Mouse (Mus musculus): ENCODE measurements around the gene Adgrl1.

Adgrl1 gene

DNA sequence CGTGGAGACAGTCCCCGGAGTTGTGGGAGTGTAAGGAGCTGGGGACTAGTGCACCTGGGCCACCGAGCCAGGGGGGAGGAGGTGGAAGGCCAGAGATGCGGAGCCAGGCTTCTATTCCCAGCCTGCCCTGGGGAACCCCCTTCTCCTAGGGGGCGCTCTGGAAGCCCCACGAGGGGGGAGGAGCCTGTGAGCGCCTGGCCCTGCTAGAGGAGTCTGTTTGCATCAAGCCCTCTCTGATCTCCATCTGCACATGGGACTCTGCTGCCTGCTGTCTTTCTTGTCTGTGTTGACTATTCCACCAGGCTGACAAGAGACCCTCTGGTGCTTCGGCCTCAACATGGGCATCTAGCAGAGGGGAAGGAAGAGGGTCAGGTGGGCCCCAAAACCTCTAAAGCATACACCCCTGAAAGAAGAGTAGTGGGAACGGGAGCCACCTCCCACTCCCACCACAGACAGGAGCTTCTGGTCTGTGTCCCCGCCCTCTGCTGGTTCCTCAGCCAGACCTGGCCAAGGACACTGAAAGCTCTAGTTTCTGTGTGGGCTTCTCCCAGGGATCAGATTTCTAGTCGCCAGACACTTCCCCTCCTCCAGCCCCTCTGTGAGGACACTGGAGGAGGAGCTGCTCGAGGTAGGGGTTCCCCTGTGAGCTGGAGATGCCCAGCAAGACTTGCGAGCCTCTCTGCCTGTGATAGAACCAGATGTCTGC is 3.2 kb downstream of the Adgrl1 start:
- DNase-seq: no peak

DNA sequence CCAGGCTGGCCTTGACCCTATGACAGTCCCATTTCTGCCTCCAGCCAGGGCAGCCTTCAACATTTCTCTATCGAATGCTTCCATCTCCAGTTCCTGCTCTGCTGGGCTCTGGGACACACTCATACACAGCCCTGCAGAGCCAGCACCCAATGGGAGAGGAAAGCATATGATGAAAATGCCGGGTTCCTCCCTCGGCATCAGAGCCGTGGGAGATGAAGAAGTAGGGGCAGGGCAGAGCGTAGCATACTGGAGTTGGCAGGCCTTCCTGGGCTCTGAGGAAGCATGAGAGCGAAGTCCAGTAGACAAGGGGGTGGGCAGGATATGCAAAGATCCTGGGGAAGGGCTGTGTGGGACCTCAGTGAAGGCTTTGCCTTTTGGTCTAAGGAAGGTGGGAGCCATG is 8.7 kb downstream of the Adgrl1 start:
- DNase-seq: no peak

DNA sequence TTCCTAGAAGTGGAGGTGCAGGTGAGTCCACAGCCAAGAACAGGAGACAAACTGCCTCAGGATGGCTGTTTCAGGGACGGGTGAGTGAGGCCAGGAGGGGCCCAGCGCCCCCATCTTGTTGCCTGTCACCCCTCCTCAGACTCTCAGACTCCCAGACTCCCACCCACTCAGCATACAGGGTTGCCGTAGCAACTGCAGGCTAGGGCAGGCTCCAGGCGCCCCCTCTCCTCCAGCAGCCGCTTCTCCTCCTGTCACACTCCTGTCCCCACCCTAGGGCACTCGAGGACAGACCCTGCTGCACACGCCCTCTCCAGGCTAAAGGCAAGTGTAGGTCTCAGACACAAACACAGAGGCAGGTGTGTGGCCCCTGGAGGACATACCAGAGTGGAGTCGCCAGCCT is 9.4 kb downstream of the Adgrl1 start:
- no peak for DNase-seq

DNA sequence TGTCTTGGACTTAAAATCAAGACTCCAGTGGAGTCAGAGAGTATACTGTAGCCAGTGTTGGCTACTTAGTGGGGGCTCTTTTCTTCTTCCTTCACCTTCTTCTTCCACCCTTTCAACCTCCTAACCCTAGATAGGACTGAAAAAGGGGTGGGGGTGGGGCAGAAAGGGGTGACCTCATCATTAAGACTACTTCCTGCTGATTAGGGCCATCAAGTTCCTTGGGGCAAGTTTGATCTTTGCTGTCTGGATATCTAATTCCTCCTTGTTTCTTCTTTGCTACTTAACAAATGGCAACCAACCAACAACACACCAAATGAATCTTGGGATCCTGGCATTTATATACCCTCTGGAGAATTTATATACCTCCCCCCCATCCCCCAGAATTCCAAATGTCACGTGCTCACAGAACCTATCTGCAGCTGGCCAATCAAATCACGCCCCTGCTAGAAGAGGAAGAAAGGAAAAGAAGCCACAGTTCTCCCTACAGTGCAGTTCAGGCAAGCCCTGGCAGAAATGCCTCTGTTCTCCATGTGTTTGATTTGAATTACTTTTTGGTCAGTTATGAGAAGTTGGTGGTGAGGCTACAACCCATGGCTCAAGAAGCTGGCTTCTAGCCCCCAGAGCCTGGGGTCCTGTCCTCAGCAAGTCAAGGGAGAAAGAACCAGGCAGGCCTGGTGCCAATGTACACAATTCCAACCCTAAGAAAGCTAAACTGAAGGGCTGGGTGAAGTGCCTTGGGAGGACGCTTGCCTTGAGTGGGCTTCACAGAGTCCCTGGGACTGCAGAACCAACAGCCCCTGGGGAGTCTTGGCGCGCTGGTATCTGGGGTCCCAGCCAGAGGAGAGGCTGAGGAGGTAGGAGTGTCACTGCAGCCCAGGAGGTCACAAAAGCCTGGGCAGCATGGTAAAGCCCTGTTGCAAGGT is 12.2 kb downstream of the Adgrl1 start:
- no peak for DNase-seq

DNA sequence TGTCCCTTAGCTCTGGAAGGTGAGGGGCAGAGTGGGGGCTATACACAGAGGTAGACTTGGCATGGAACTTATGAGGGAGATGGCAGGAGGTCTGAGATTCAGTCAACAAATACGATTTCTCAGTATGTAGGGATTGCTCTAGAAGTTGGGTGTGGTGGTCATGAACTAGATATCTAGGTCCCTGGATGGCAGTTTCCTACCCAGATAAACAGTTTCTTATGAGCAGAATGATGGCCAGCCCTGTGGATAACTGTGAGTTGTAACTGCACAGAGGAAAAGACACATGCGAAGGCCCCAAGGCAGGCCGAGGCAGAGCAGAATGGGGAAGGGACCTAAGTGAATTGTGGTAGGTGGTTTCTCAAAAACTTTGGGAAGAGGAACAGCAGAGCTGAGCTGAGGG is 14.3 kb downstream of the Adgrl1 start:
- no peak for DNase-seq

DNA sequence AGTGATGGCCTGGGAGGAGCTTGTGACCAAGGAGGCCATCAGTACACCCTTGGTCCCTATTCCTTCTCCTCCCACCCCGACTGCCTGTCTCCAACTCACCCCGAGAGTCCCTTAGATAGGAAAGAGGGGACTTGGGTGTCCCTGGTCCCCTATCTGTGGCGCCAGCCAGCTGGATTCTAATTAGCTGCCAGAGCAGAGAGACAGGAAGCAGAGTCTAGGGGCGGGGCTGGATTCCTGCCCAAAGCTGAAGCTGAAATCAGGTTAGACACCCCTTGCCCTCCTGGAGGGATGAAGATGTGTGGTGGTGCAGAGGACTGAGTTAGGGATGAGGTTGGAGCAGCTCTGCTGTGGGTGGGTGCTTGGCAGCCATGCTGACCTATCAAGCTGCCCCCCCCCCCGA is 15.0 kb downstream of the Adgrl1 start:
- no peak for DNase-seq

DNA sequence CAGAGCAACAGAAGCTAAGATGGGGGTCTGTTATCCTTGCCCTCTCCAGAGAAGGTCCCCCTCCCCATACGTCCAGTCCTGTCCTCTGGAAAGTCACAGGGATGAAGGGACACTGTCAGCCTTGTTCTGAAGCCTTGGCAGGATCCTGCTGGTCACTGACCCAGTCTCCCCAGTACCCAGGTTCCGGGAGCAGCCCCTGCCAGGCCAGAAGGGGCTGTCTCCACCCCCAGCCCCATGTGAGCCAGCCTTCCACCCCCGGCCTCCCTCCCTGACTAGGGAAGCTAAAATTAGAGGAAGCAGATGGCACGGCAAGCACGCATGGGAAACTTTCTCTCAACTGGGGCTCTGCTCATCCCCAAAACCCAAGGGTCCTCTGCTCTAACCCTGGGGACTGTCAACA is 16.1 kb downstream of the Adgrl1 start:
- no peak for DNase-seq

DNA sequence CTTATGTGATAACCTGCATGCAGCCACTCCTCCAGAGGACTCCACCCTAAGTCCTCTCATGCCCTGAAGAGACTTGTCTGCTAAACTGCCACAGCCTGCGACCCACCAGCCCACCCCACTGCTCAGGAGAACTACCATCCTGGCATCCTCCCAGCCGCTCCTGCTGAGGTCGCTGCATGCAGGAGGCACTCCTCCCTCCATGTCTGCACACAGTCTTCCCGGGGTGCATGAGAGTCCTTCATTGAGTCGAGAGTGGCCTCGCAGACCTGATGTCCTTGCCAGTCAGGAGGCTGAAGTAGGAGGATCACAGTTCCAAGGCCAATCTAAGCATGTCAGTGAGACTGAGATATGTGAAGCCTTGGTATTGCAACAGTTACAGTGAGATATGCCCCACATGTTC is 17.7 kb downstream of the Adgrl1 start:
- DNase-seq: no peak

DNA sequence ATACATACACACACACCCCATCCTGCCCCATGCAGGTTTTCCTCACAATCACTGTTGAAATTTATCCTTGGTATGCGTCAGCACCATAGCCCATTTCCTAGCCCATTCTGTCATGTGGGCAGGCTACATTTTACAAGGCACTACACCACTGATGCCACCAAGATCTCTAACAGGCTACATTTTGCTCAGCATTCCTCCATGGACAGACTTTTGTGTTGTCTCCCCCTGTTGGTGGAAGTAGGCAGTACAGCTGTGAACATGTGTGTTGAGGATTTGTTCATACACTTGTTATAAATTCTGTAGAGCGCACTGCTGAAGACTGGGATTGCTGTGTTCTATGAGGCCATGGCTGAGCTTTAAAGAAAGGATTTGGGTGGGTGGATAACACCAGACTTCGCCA is 21.7 kb downstream of the Adgrl1 start:
- peak; percentile 44 to 81 for DNase-seq

DNA sequence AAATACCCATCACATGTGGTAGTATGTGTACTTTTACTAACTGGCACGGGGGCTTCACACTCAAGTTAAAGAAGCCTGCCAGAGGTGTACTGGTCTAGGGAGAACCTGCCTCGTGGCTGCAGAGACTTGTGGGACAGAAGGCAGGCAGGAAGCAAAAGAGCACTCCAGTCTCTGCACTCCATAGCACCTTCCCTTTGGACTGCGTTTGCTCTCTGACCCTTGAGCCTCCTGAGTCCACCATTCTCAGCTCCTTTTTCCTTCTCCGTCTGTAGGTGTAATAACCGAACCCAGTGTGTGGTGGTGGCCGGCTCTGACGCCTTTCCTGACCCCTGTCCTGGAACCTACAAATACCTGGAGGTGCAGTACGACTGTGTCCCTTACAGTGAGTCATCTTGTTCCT is 22.8 kb downstream of the Adgrl1 start:
- peak in 1 of 2 experiments; percentile 24 for DNase-seq

DNA sequence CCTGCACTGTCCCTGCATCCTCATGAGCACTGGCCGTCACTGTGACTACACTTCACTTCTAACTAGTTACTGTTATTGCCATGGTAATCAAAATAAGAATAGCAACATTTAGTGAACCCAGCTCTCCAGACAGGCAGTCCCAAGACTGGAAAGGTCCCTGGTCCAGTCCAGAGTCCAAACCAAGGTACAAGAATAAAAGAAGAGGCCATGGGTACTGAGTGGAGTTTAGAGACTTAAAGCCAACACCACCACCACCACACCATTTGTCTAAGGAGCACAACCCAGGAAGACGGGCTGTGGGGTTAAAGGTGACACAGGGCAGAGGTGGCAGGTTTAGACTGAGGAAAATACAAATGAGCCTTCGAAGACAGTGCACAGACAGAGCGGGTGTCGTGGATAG is 24.7 kb downstream of the Adgrl1 start:
- DNase-seq: peak; percentile 53 to 63

DNA sequence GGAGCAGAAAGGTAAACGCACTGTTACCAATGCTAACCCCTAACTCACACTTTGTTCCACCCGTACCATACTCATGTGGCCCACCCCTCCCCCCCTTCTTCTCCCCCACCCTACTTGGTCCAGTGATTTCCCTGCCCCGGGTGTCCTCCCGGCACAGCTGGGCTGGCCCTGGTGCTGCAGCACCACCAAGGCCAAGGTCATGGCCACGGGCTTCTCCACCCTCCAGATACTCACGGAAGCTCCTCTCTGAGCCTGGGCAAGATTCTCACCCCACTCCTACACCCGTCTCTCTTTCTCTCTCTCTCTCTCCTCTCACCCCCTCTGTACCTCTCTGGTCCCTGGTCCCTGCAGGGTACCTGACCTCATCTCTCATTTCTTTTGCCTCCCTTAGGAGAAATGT is 26.4 kb downstream of the Adgrl1 start:
- no peak for DNase-seq

DNA sequence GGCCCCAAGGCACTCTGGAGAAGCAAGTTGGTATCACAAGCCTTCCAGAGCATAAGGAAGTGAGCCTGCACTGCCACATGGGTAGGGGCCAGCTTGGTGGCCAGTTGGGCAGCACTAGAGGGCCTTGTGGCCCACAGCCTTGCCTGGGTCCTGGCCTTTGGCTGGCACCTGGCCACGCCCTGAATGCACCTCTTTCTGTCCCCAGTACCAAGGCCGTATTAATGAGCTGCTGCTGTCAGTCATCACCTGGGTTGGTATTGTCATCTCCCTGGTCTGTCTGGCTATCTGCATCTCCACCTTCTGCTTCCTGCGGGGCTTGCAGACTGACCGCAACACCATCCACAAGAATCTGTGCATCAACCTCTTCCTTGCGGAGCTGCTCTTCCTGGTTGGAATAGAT is 34.3 kb downstream of the Adgrl1 start:
- DNase-seq: no peak

DNA sequence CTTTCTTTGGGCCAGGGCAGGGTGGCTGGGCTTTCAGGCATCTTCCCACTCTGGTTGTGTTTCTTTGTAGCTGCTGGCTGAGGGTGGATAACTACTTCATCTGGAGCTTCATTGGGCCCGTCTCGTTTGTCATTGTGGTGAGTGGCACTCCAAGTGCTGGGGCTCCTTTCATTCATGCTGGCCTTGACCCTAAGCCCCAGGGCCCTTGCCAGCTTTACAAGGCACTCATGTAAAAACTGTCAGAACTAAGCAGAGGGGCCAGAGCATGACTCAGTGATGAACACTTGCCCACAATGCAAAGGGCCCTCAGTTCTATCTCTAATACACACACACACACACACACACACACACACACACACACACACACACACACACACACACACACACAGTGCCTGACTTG is 35.1 kb downstream of the Adgrl1 start:
- DNase-seq: no peak

DNA sequence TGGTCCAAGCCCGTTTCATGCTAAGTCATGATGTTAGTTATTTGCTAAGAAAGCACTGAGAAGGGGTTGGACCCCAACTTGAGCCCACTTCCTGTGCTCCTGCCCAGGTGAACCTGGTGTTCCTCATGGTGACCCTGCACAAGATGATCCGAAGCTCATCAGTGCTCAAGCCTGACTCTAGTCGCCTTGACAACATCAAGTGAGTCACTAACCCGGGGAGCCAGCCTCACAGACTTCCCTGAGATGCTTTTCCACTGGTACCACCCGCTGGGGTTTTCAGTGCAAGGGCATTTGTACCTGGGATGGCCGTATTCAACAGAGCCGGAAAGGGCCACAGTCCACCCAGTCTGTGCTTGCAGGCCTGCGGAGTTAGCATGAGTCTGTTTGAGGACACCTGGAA is 35.5 kb downstream of the Adgrl1 start:
- DNase-seq: no peak

DNA sequence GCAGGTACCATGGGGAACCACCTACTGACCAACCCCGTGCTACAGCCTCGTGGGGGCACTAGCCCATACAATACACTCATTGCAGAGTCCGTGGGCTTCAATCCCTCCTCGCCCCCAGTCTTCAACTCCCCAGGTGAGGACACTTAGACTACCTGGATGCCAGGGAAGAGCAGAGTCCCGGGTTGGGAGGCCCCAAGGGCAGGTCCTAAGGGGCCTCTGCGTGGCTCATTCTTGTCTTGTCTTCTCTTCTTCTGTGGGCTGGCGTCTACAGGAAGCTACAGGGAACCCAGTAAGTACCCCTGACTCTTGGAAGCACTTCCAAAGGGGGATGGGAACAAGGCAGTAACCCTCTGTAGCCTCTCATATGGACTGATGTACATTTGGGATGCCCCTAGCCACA is 37.7 kb downstream of the Adgrl1 start:
- no peak for DNase-seq

DNA sequence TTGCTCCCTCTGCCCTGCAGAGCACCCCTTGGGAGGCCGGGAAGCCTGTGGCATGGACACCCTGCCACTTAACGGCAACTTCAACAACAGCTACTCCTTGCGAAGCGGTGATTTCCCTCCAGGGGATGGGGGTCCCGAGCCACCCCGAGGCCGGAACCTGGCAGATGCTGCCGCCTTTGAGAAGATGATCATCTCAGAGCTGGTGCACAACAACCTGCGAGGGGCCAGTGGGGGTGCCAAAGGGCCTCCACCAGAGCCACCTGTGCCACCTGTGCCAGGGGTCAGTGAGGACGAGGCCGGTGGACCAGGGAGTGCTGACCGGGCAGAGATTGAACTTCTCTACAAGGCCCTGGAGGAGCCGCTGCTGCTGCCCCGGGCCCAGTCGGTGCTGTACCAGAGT is 38.4 kb downstream of the Adgrl1 start:
- DNase-seq: no peak

DNA sequence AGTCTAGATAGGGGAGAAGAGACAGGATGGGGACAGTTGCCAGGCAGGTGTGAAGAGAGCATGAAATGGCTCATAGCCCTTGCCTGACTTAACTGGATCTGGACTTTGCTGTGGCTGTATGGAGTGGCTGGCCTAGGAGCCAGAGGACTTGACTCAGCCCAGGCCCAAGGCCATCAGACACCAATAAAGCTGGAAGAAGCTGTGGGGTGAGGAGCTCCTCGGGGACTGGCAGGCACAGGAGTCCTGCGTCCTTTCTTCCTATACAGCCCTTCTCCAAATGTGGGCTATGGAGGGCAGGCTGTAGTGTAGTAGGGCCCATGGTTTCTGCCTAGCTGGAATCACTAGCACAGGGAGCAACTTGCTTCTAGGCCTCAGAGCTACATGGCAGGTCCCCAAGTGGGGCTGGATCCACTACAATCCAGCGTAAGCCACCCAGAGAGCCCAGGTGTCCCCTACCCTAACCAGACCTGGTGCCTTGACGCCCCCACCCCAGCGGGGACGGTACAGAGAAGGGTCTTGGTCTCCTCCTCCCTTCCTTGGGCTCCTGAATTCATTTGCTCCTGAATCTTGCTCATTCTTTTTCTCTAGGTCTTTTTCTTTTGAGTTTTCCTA is 41.3 kb downstream of the Adgrl1 start:
- DNase-seq: no peak

DNA sequence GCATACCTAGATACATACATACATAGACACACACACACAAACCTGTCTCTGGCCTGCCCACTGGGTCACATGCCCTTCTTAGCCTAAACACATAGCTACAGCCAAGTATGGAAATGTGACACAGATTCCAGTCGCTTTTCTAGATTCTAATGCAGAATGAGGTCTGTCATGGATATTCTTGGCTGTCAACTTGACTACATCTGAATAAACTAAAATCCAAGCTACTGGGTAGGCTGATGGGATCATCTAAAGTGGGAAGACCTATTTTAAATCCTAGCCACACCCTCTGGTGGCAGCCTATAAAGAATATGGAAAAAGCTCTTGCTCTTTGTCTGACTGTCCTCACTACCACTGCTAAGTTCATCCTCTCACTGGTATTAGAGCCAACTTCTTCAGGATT is 42.5 kb downstream of the Adgrl1 start:
- DNase-seq: no peak

DNA sequence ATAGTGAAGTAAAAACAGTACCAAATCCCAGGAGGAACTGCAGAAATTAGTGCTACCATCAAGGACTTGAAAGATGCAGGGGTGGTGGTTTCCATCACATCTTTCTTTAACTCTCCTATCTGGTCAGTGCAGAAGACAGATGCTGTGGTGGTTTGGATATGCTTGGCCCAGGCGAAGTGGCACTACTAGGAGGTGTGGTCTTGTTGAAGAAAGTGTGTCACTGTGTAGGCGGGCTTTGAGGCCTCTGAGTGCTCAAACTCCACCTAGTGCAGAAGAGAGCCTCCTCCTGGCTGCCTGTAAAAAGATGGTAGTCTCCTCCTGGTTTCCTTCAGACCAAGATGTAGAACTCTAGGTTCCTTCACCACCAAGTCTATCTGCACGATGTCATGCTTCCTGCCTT is 45.6 kb downstream of the Adgrl1 start:
- DNase-seq: no peak

DNA sequence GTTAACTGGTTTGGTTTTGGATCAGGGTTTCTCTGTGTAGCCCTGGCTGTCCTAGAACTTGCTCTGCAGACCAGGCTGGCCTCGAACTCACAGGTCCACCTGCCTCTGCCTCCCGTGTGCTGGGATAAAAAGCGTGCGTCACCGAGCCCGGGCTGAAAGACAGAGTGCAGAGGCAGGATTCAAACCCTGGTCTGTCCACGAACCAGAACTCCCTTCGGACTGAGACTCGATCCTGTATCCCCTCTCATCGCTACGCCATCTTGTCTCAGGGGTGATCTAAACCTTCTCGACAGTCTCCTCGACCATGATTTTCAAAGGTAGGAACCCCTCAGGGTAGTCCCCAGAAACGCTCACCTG is 54.8 kb downstream of the Adgrl1 start:
- DNase-seq: no peak

DNA sequence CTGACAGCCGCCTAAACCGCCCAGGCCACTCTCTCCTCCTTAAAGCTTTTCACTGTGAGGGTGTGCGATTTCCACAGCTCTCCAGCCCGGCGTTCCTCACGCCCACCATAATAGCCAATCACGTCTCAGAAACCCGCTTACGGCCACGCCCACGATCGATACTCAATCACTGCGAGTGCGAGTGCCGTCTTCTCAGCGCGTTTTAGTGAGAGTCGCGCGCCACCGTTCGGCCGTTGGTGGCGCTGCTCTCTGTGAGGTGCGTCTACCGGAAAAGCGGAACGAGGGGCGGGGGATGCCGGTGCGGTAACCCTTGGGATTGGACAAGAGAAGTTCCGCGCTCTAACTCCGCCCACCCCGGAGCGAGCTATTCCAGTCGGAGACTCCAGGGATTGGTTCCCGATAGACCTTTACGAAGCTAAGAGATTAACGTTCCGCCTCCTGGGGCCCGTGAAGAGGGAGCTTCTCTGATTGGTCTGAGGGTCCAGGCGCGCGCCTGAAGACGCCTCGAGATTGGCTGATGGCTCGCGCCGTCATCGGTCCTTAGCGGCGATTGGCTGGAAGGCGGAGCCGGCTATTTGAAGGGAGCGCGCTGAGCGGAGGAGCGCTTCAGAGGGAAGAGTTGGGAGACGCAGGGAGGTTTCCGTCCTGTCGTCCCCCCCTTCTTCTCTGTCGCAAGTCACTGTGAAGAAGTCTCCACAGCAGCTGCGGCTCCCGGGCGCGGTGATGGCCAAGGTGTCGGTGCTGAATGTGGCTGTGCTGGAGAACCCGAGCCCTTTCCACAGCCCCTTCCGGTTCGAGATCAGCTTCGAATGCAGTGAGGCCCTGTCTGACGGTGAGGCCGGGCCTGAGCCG is 55.4 kb downstream of the Adgrl1 start, which contains the start of the genes Gm10644 and Asf1b:
TSS of gene Gm10644 (minus strand) at position 100 of the 852 bp plus-strand sequence.
TSS of gene Asf1b (plus strand) at position 402 of the 852 bp plus-strand sequence.
- peak; percentile 99 to 100 for DNase-seq

DNA sequence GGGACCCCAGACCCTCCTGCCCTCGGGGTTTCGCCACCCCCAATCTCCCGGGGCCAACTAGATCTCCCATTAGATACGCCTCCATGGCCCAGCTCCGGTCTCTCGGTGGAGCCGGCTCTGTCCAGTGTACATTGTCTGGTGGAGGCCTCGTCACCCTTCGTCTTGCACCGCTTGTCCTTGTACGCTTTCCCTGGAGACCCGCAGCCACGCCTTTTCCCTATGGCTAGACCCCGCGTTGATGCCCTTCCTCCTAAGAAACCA is 56.0 kb downstream of the Adgrl1 start:
- DNase-seq: no peak
